Mouse (Mus musculus) lung, embryonic 16.5 days (tissue): ENCODE results near the gene Zzz3. TPM values are rescaled to one million over a fixed set of nuclear protein-coding genes. Genes with fewer than 3 reads are reported as not detected.

ENCODE experiments used
- ATAC-seq: fragments of 200-750 bp; cut with Nextera tagmentation; 2 replicates; pipeline ENCODE4 v1.8.0; 2017; ENCODE audit warnings: low read depth, mild to moderate bottlenecking, moderate library complexity
- H3K27ac ChIP-seq: fragments of 300-500 bp; sonication (generic); 2 replicates; pipeline ENCODE4 v1.5.1; 2014; ENCODE audit warnings: mild to moderate bottlenecking, control low read depth, low read length
- H3K27me3 ChIP-seq: fragments of 300-500 bp; sonication (generic); 2 replicates; pipeline ENCODE4 v1.6.1; 2014; ENCODE audit warnings: low read depth, low read length, mixed read lengths; ENCODE audit not compliant: control insufficient read depth, insufficient read depth
- H3K36me3 ChIP-seq: fragments of 300-500 bp; sonication (generic); 2 replicates; pipeline ENCODE4 v1.6.1; 2014; ENCODE audit warnings: low read length; ENCODE audit not compliant: control insufficient read depth, insufficient read depth
- H3K4me1 ChIP-seq: fragments of 300-500 bp; sonication (generic); replicated peaks from 2 replicates; pipeline ENCODE4 v1.6.1; 2014; ENCODE audit warnings: low read length, mixed read lengths; ENCODE audit not compliant: control insufficient read depth, insufficient read depth
- H3K4me2 ChIP-seq: fragments of 300-500 bp; sonication (generic); 2 replicates; pipeline ENCODE4 v1.6.1; 2014; ENCODE audit warnings: low read depth, low read length, control low read depth
- H3K4me3 ChIP-seq: fragments of 300-500 bp; sonication (generic); 2 replicates; pipeline ENCODE4 v1.5.1; 2014; ENCODE audit warnings: mild to moderate bottlenecking, low read length, control low read depth
- H3K9ac ChIP-seq: fragments of 300-500 bp; sonication (generic); 2 replicates; pipeline ENCODE4 v1.6.1; 2014; ENCODE audit warnings: low read length, control low read depth
- H3K9me3 ChIP-seq: fragments of 300-500 bp; sonication (generic); 2 replicates; pipeline ENCODE4 v1.6.1; 2016; ENCODE audit warnings: low read length; ENCODE audit not compliant: control insufficient read depth
- WGBS: fragments of 180-500 bp; shearing (Covaris S2); extraction: QIAGEN DNeasy Blood & Tissue Kit; methylation state at CpG from one replicate; pipeline ENCODE4 v1.1.7; 2014; 5-methylcytosine and 5-hydroxymethylcytosine counted together
- polyA plus RNA-seq: library from polyadenylated mRNA; unstranded; fragments of >200 nt; fragmentation: Nextera tagmentation; extraction: Ambion mirVana; gene quantifications from 2 replicates; pipeline ENCODE4 v1.2.1, GENCODE M21; 2015

The Zzz3 gene
- polyA plus RNA-seq, result 40.3 and 42.3 TPM in 2 replicates

- peak; percentile 94 for ATAC-seq
- no peaks in the 10 kb centered on the region for H3K9me3 ChIP-seq
- peaks cover 6% of the 10 kb centered on the region for H3K36me3 ChIP-seq
- H3K4me1 ChIP-seq, result peaks cover 14% of the 10 kb centered on the region
- H3K4me2 ChIP-seq, result peak within 1 kb of the TSS; percentile 60
- H3K27me3 ChIP-seq, result no peaks in the 10 kb centered on the region
- H3K9ac ChIP-seq, result peak within 1 kb of the TSS; percentile 93
- peak within 1 kb of the TSS; percentile 94 for H3K27ac ChIP-seq
- peak within 1 kb of the TSS; percentile 84 for H3K4me3 ChIP-seq
- WGBS, result under 1% methylated on average over 86 of the region's 108 CpGs
These were observed at the start of gene Zzz3 for GRCm38 (mm10) chr3:152395350-152396277. Zzz3 (plus strand) TSS chr3:152395473.

GRCm38 (mm10) chr3:152345732-152346632 is 49.3 kb upstream of the Zzz3 start, which contains the start of gene Usp33:
Usp33 (plus strand) TSS chr3:152346478.
- peak within 1 kb of the TSS; percentile 74 for H3K27ac ChIP-seq
- peak within 1 kb of the TSS; percentile 65 for H3K4me2 ChIP-seq
- 7% methylated on average over 40 of the region's 44 CpGs for WGBS
- H3K4me1 ChIP-seq, result peaks cover 14% of the 10 kb centered on the region
- no peaks in the 10 kb centered on the region for H3K36me3 ChIP-seq
- peak within 1 kb of the TSS; percentile 81 for H3K4me3 ChIP-seq
- H3K27me3 ChIP-seq, result no peaks in the 10 kb centered on the region
- H3K9me3 ChIP-seq, result no peaks in the 10 kb centered on the region
- peak within 1 kb of the TSS; percentile 86 for H3K9ac ChIP-seq
- ATAC-seq, result peak; percentile 98

GRCm38 (mm10) chr3:152346633-152347141 is 48.6 kb upstream of the Zzz3 start:
- Histone ChIP-seq H3K9me3 (no peaks in the 10 kb centered on the region), H3K27me3 (no peaks in the 10 kb centered on the region), H3K4me1 (peaks cover 14% of the 10 kb centered on the region), H3K9ac (peak overlapping the region; percentile 86), H3K4me3 (peak overlapping the region; percentile 81), H3K4me2 (peak overlapping the region; percentile 65), H3K36me3 (no peaks in the 10 kb centered on the region), H3K27ac (peak overlapping the region; percentile 74)
- peak; percentile 63; the same call in 1 of the 2 replicates for ATAC-seq
- WGBS, result under 1% methylated on average over 38 of the region's 54 CpGs

- Histone ChIP-seq H3K4me1 (peaks cover 14% of the 10 kb centered on the region), H3K27me3 (no peaks in the 10 kb centered on the region), H3K27ac (no peak overlapping the region), H3K4me2 (peak overlapping the region; percentile 65), H3K9ac (peak overlapping the region; percentile 86), H3K9me3 (no peaks in the 10 kb centered on the region), H3K4me3 (peak overlapping the region; percentile 81), H3K36me3 (no peaks in the 10 kb centered on the region)
- ATAC-seq, result no peak
- WGBS, result 31% methylated on average over 3 of the region's 3 CpGs
These were observed 48.0 kb upstream of the Zzz3 start for GRCm38 (mm10) chr3:152347227-152347626.

- H3K27me3 ChIP-seq, result no peaks in the 10 kb centered on the region
- H3K36me3 ChIP-seq, result no peaks in the 10 kb centered on the region
- 84% methylated on average over 10 of the region's 10 CpGs for WGBS
- no peaks in the 10 kb centered on the region for H3K9me3 ChIP-seq
- H3K27ac ChIP-seq, result no peak overlapping the region
- H3K9ac ChIP-seq, result no peak overlapping the region
- ATAC-seq, result no peak
- H3K4me3 ChIP-seq, result no peak overlapping the region
- peaks cover 14% of the 10 kb centered on the region for H3K4me1 ChIP-seq
- no peak overlapping the region for H3K4me2 ChIP-seq
These were observed 47.1 kb upstream of the Zzz3 start for GRCm38 (mm10) chr3:152348011-152348830.

GRCm38 (mm10) chr3:152350431-152350830 is 44.8 kb upstream of the Zzz3 start:
- Histone ChIP-seq H3K27ac (no peak overlapping the region), H3K36me3 (no peaks in the 10 kb centered on the region), H3K4me1 (peaks cover 14% of the 10 kb centered on the region), H3K9me3 (no peaks in the 10 kb centered on the region), H3K4me3 (no peak overlapping the region), H3K4me2 (no peak overlapping the region), H3K27me3 (no peaks in the 10 kb centered on the region), H3K9ac (no peak overlapping the region)
- 68% methylated on average over 3 of the region's 3 CpGs for WGBS
- no peak for ATAC-seq

- Histone ChIP-seq H3K27me3 (no peaks in the 10 kb centered on the region), H3K4me3 (no peak overlapping the region), H3K9ac (no peak overlapping the region), H3K27ac (no peak overlapping the region), H3K36me3 (no peaks in the 10 kb centered on the region), H3K9me3 (no peaks in the 10 kb centered on the region), H3K4me2 (no peak overlapping the region), H3K4me1 (peaks cover 14% of the 10 kb centered on the region)
- 65% methylated on average over 5 of the region's 5 CpGs for WGBS
- ATAC-seq, result no peak
These were observed 44.3 kb upstream of the Zzz3 start for GRCm38 (mm10) chr3:152350966-152351365.

- WGBS, result 66% methylated on average over 4 of the region's 4 CpGs
- H3K4me1 ChIP-seq, result peaks cover 10% of the 10 kb centered on the region
These were observed 43.0 kb upstream of the Zzz3 start for GRCm38 (mm10) chr3:152352289-152352688.

More at GRCm38 (mm10) chr3:152352289-152352688, 43.0 kb upstream of the Zzz3 start:
- Histone ChIP-seq H3K27me3 (no peaks in the 10 kb centered on the region), H3K9me3 (no peaks in the 10 kb centered on the region), H3K4me3 (no peak overlapping the region), H3K36me3 (no peaks in the 10 kb centered on the region), H3K9ac (no peak overlapping the region), H3K4me2 (no peak overlapping the region), H3K27ac (no peak overlapping the region)
- no peak for ATAC-seq
